Mouse (Mus musculus): ENCODE measurements around the gene Hist1h2ao. TPM values are rescaled to one million over a fixed set of nuclear protein-coding genes. Genes with fewer than 3 reads are reported as not detected.
"Not testable (repeated sequence)": the region's sequence is repeated elsewhere in the genome, so short reads cannot be mapped to it uniquely, and the experiment has no call there.

The Hist1h2ao gene
- total RNA-seq, 2 experiments from 2014 or later, result 28.2 to 31.2 TPM

- not testable (repeated sequence) for DNase-seq (ENCODE audit: low spot score in 2 of 2)
Measured at GRCm38 (mm10) chr13:21803058-21803457, 7.2 kb upstream of the Hist1h2ao start.

GRCm38 (mm10) chr13:21811074-21811473, 809 bp downstream of the Hist1h2ao start:
- not testable (repeated sequence) for DNase-seq (ENCODE audit: low spot score in 2 of 2)

- DNase-seq (ENCODE audit: low spot score in 2 of 2), result peak; percentile 28 to 49
Measured at GRCm38 (mm10) chr13:21811539-21811938, 1.3 kb downstream of the Hist1h2ao start, which contains the start of gene Hist1h4m. TSS of gene Hist1h4m (plus strand) at chr13:21811746.

- DNase-seq (ENCODE audit: low spot score in 2 of 2), result not testable (repeated sequence)
Measured at GRCm38 (mm10) chr13:21812092-21812491, 1.8 kb downstream of the Hist1h2ao start.

- DNase-seq (ENCODE audit: low spot score in 2 of 2), result not testable (repeated sequence)
Measured at GRCm38 (mm10) chr13:21820082-21820890, 10.0 kb downstream of the Hist1h2ao start.

DNA sequence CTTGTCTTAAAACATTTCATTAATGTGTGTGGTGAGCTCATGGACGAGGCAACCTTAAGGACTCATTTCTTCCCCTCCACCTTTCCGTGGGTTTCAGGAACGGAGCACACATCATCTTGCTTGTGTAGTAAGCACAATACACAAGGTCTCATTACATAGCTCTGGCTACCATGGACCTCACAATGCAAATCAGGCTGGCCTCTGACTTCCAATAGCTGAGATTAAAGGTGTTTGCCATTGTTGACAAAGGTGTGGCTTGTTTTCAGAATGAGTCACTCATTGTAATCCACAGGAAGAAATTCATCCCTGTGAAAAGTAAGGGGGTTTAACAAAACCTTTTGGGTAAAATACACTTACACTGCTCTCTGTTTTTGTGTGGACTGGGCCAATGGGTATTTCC, 18.2 kb downstream of the Hist1h2ao start:
- DNase-seq (ENCODE audit: low spot score in 2 of 2), result no peak

DNA sequence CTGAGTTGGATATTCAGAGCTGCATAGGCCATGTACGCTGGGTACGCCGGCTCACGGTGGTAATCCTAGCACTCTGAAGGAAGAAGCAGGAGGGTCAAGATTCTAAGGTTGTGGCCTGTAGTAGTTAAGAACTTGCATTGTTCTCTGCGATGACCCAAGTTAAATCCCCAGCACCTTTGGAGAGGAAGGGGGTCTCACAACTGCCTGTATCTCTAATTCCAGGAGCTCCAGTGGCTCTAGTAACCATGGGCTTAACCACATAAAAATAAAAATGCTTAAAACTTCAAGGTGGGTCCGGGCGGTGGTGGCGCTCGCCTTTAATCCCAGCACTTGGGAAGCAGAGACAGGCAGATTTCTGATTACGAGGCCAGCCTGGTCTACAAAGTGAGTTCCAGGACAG, 20.1 kb downstream of the Hist1h2ao start:
- no peak for DNase-seq (ENCODE audit: low spot score in 2 of 2)

GRCm38 (mm10) chr13:21831418-21832394, 21.4 kb downstream of the Hist1h2ao start, which contains the start of gene Hist1h4n:
TSS of gene Hist1h4n (minus strand) at chr13:21832196.
- peak; percentile 17 to 26 for DNase-seq (ENCODE audit: low spot score in 2 of 2)

DNA sequence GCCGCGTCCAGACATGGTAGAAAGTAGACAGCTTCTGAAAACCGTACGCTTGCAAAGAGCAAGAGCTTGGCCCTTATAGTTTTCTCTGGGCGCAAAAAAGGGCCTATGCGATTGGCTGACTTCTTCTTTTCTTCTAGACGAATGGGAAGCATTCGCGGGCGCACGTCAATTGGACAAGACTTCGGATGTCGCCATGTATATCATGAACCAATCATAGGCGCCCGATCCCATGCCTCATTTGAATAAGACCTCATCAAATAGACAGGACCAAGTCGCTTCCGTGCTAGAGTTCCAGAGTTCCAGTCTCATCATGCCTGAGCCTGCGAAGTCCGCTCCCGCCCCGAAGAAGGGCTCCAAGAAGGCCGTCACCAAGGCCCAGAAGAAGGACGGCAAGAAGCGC, 23.2 kb downstream of the Hist1h2ao start, which contains the start of the genes Hist1h2ap and Hist1h2br:
TSS of gene Hist1h2ap (minus strand) at position 47 of the 400 bp plus-strand sequence.
TSS of gene Hist1h2br (plus strand) at position 283 of the 400 bp plus-strand sequence.
- DNase-seq (ENCODE audit: low spot score in 2 of 2), result not testable (repeated sequence)

- DNase-seq (ENCODE audit: low spot score in 2 of 2), result not testable (repeated sequence)
Measured at GRCm38 (mm10) chr13:21840508-21840907, 30.2 kb downstream of the Hist1h2ao start.

- not testable (repeated sequence) for DNase-seq (ENCODE audit: low spot score in 2 of 2)
Measured at GRCm38 (mm10) chr13:21846356-21846755, 36.1 kb downstream of the Hist1h2ao start.

DNA sequence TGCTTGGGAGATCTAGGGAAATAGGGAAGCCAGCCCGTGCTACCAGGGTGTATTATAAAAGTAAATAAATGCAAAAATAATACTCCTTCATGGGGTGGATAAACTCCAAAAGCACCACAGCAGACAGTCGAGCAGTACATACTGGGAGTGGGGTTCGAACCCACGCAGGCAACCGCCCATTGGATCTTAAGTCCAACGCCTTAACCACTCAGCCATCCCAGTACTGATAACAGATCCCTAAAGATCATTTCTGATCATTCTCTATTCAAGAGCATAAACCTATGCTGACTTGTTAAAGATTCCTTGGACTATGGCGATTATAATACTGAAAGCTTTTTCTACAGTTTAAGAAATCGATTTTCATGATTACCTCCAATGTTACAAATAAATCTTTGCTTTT, 37.6 kb downstream of the Hist1h2ao start:
- DNase-seq (ENCODE audit: low spot score in 2 of 2), result no peak

DNA sequence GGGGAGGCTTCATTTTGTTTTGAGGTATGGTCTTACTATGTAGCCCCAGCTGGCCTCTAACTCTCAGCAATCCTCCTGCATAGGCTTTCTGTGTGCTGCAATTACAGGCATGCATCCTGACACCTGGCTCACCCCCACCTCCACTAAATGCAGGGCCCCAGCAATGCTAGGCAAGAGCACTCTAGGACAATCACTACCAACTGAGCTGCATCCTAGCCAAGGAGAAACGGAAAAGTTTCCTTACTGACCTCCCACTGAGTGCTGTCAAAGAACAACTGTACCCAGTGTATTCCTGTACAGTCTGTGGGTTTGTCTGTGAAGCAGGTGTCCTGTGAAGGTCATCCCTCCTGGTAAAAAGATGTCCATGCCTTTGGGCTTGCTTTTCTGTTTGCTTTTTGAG, 40.4 kb downstream of the Hist1h2ao start:
- DNase-seq (ENCODE audit: low spot score in 2 of 2), result not testable (repeated sequence)

GRCm38 (mm10) chr13:21852215-21852945, 42.1 kb downstream of the Hist1h2ao start:
- no peak for DNase-seq (ENCODE audit: low spot score in 2 of 2)

DNA sequence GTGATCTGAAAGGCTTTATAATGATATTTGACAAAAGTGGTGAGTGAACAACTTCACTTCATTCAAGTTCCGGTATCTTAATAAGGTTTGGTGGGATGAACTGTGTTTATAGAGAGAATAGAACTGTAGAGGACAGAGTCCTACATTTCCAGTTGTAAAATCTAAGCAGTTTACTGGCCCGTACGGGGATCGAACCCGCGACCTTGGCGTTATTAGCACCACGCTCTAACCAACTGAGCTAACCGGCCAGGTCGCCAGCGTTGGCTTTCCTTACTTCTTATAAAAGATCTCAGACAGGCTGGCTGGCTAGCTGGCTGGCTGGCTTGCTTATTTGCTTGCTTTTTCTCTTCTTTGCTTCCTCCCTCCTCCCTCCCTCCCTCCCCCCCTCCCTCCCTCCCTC, 44.9 kb downstream of the Hist1h2ao start:
- DNase-seq (ENCODE audit: low spot score in 2 of 2), result peak; percentile 65 to 78

DNA sequence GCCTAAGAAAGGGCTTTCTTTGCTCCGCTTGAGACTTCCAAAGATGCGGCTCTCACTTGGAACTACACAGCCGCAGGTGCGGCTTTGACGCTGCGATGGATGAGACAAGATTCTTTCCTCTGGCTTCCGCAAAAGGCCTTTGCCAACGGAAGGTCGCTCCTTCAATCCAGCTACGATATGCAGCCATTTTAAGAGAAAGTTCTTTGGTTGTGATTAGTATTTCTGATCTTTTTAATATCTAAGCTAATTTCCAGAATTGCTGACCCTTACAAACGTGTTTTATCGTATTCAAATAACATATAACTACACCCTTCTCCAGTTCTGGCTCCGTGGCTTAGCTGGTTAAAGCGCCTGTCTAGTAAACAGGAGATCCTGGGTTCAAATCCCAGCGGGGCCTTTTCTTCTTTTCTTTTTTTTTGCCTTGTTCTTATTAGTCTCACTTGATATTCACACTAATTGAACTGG, 45.5 kb downstream of the Hist1h2ao start:
- DNase-seq (ENCODE audit: low spot score in 2 of 2), result peak; percentile 24 to 86

Measured in layer of hippocampus, postnatal 14 days (tissue).